Mouse (Mus musculus): ENCODE results near the gene Akap13. TPM values are rescaled to one million over a fixed set of nuclear protein-coding genes. Genes with fewer than 3 reads are reported as not detected.

Akap13 gene
- polyA plus RNA-seq (2016; fragmentation: Nextera tagmentation; extraction: Ambion mirVana): 32.3 and 35.2 TPM in 2 replicates

- Histone ChIP-seq H3K4me2 (replicated peaks) (peak within 1 kb of the TSS; percentile 69), H3K9me3 (replicated peaks) (no peaks in the 10 kb centered on the region), H3K9ac (peak within 1 kb of the TSS; percentile 88), H3K36me3 (no peaks in the 10 kb centered on the region), H3K27ac (peak within 1 kb of the TSS; percentile 97), H3K4me3 (peak within 1 kb of the TSS; percentile 86), H3K4me1 (peaks cover 13% of the 10 kb centered on the region; the same call in 1 of the 2 replicates), H3K27me3 (no peaks in the 10 kb centered on the region)
- WGBS: under 1% methylated on average over 76 of the region's 94 CpGs
- ATAC-seq (ENCODE audit: low FRiP score): peak; percentile 100
Observed at GRCm38 (mm10) chr7:75455223-75456151, at the start of gene Akap13. Gene Akap13, plus strand, starts transcription at chr7:75455534.

GRCm38 (mm10) chr7:75410641-75411040, 44.7 kb upstream of the Akap13 start:
- Histone ChIP-seq H3K9ac (no peak overlapping the region), H3K27ac (no peak overlapping the region), H3K4me2 (replicated peaks) (no peak overlapping the region), H3K4me3 (no peak overlapping the region), H3K36me3 (no peaks in the 10 kb centered on the region), H3K27me3 (no peaks in the 10 kb centered on the region), H3K9me3 (replicated peaks) (no peaks in the 10 kb centered on the region), H3K4me1 (no peaks in the 10 kb centered on the region)
- 89% methylated on average over 3 of the region's 3 CpGs for WGBS
- ATAC-seq (ENCODE audit: low FRiP score): no peak

- no peak overlapping the region for H3K4me2 ChIP-seq (replicated peaks)
- no peaks in the 10 kb centered on the region for H3K27me3 ChIP-seq
- no peak for ATAC-seq (ENCODE audit: low FRiP score)
- no peak overlapping the region for H3K4me3 ChIP-seq
- H3K36me3 ChIP-seq: no peaks in the 10 kb centered on the region
- WGBS: 77% methylated on average over 6 of the region's 6 CpGs
- no peaks in the 10 kb centered on the region for H3K9me3 ChIP-seq (replicated peaks)
- no peak overlapping the region for H3K9ac ChIP-seq
- H3K4me1 ChIP-seq: no peaks in the 10 kb centered on the region
- no peak overlapping the region for H3K27ac ChIP-seq
Observed at GRCm38 (mm10) chr7:75411226-75411625, 44.1 kb upstream of the Akap13 start.

GRCm38 (mm10) chr7:75412011-75412510, 43.3 kb upstream of the Akap13 start:
- Histone ChIP-seq H3K27me3 (no peaks in the 10 kb centered on the region), H3K4me2 (replicated peaks) (no peak overlapping the region), H3K27ac (no peak overlapping the region), H3K9ac (no peak overlapping the region), H3K4me3 (no peak overlapping the region), H3K9me3 (replicated peaks) (no peaks in the 10 kb centered on the region), H3K4me1 (no peaks in the 10 kb centered on the region), H3K36me3 (no peaks in the 10 kb centered on the region)
- no peak for ATAC-seq (ENCODE audit: low FRiP score)
- 85% methylated on average over 10 of the region's 10 CpGs for WGBS

- H3K27ac ChIP-seq: no peak overlapping the region
- H3K4me2 ChIP-seq (replicated peaks): no peak overlapping the region
- H3K4me3 ChIP-seq: no peak overlapping the region
- no peaks in the 10 kb centered on the region for H3K9me3 ChIP-seq (replicated peaks)
- no peaks in the 10 kb centered on the region for H3K36me3 ChIP-seq
- H3K4me1 ChIP-seq: no peaks in the 10 kb centered on the region
- no peak for ATAC-seq (ENCODE audit: low FRiP score)
- H3K27me3 ChIP-seq: no peaks in the 10 kb centered on the region
- WGBS: 89% methylated on average over 2 of the region's 2 CpGs
- no peak overlapping the region for H3K9ac ChIP-seq
Observed at GRCm38 (mm10) chr7:75412568-75412967, 42.8 kb upstream of the Akap13 start.

GRCm38 (mm10) chr7:75413903-75414302, 41.4 kb upstream of the Akap13 start:
- no peaks in the 10 kb centered on the region for H3K36me3 ChIP-seq
- H3K9ac ChIP-seq: no peak overlapping the region
- WGBS: 50% methylated on average over 6 of the region's 6 CpGs
- no peak overlapping the region for H3K4me2 ChIP-seq (replicated peaks)
- ATAC-seq (ENCODE audit: low FRiP score): no peak
- no peaks in the 10 kb centered on the region for H3K27me3 ChIP-seq
- no peak overlapping the region for H3K4me3 ChIP-seq
- H3K4me1 ChIP-seq: no peaks in the 10 kb centered on the region
- H3K27ac ChIP-seq: no peak overlapping the region
- H3K9me3 ChIP-seq (replicated peaks): no peaks in the 10 kb centered on the region

GRCm38 (mm10) chr7:75414316-75414715, 41.0 kb upstream of the Akap13 start:
- no peaks in the 10 kb centered on the region for H3K4me1 ChIP-seq
- H3K9ac ChIP-seq: no peak overlapping the region
- H3K4me3 ChIP-seq: no peak overlapping the region
- 38% methylated on average over 3 of the region's 3 CpGs for WGBS
- H3K27me3 ChIP-seq: no peaks in the 10 kb centered on the region
- H3K27ac ChIP-seq: no peak overlapping the region
- H3K36me3 ChIP-seq: no peaks in the 10 kb centered on the region
- H3K9me3 ChIP-seq (replicated peaks): no peaks in the 10 kb centered on the region
- no peak for ATAC-seq (ENCODE audit: low FRiP score)
- no peak overlapping the region for H3K4me2 ChIP-seq (replicated peaks)

- no peaks in the 10 kb centered on the region for H3K36me3 ChIP-seq
- no peaks in the 10 kb centered on the region for H3K27me3 ChIP-seq
- no peaks in the 10 kb centered on the region for H3K4me1 ChIP-seq
- H3K4me3 ChIP-seq: no peak overlapping the region
- no peak overlapping the region for H3K9ac ChIP-seq
- H3K4me2 ChIP-seq (replicated peaks): no peak overlapping the region
- no peaks in the 10 kb centered on the region for H3K9me3 ChIP-seq (replicated peaks)
- no peak for ATAC-seq (ENCODE audit: low FRiP score)
- WGBS: 41% methylated on average over 4 of the region's 4 CpGs
- no peak overlapping the region for H3K27ac ChIP-seq
Observed at GRCm38 (mm10) chr7:75415166-75415881, 40.0 kb upstream of the Akap13 start.

- Histone ChIP-seq H3K9ac (no peak overlapping the region), H3K27ac (no peak overlapping the region), H3K4me2 (replicated peaks) (no peak overlapping the region), H3K27me3 (no peaks in the 10 kb centered on the region), H3K9me3 (replicated peaks) (no peaks in the 10 kb centered on the region), H3K36me3 (no peaks in the 10 kb centered on the region), H3K4me1 (no peaks in the 10 kb centered on the region), H3K4me3 (no peak overlapping the region)
- no peak for ATAC-seq (ENCODE audit: low FRiP score)
- WGBS: 83% methylated on average over 7 of the region's 7 CpGs
Observed at GRCm38 (mm10) chr7:75415882-75416585, 39.3 kb upstream of the Akap13 start.

- no peaks in the 10 kb centered on the region for H3K4me1 ChIP-seq
- H3K27ac ChIP-seq: no peak overlapping the region
- H3K9ac ChIP-seq: no peak overlapping the region
- WGBS: 75% methylated on average over 2 of the region's 2 CpGs
- H3K36me3 ChIP-seq: no peaks in the 10 kb centered on the region
- H3K4me2 ChIP-seq (replicated peaks): no peak overlapping the region
- no peaks in the 10 kb centered on the region for H3K27me3 ChIP-seq
- no peaks in the 10 kb centered on the region for H3K9me3 ChIP-seq (replicated peaks)
- ATAC-seq (ENCODE audit: low FRiP score): no peak
- no peak overlapping the region for H3K4me3 ChIP-seq
Observed at GRCm38 (mm10) chr7:75420927-75421326, 34.4 kb upstream of the Akap13 start.

GRCm38 (mm10) chr7:75424121-75424520, 31.2 kb upstream of the Akap13 start:
- Histone ChIP-seq H3K4me2 (replicated peaks) (no peak overlapping the region), H3K9me3 (replicated peaks) (no peaks in the 10 kb centered on the region), H3K36me3 (no peaks in the 10 kb centered on the region), H3K4me1 (no peaks in the 10 kb centered on the region), H3K9ac (no peak overlapping the region), H3K27ac (no peak overlapping the region), H3K4me3 (no peak overlapping the region), H3K27me3 (no peaks in the 10 kb centered on the region)
- WGBS: 57% methylated on average over 7 of the region's 7 CpGs
- ATAC-seq (ENCODE audit: low FRiP score): no peak

GRCm38 (mm10) chr7:75427322-75427721, 28.0 kb upstream of the Akap13 start:
- Histone ChIP-seq H3K27me3 (no peaks in the 10 kb centered on the region), H3K4me2 (replicated peaks) (no peak overlapping the region), H3K4me3 (no peak overlapping the region), H3K9ac (no peak overlapping the region), H3K27ac (no peak overlapping the region), H3K36me3 (no peaks in the 10 kb centered on the region), H3K4me1 (no peaks in the 10 kb centered on the region), H3K9me3 (replicated peaks) (no peaks in the 10 kb centered on the region)
- WGBS: 73% methylated on average over 4 of the region's 4 CpGs
- ATAC-seq (ENCODE audit: low FRiP score): no peak
